Mouse (Mus musculus) brain, embryonic 14.5 days (tissue): Measurements from ENCODE around the gene Fut8. TPM values are rescaled to one million over a fixed set of nuclear protein-coding genes. Genes with fewer than 3 reads are reported as not detected.

Experiments used
- DNase-seq: peaks from one replicate; pipeline ENCODE4 v3.0.0-alpha.2; 2011; ENCODE audit warnings: low read depth
- CTCF ChIP-seq: fragments of 200-500 bp; IDR thresholded peaks from 2 replicates; pipeline ENCODE4 v1.5.1; 2012; ENCODE audit warnings: inconsistent platforms, mild to moderate bottlenecking, moderate library complexity, borderline replicate concordance; ENCODE audit not compliant: insufficient read depth, insufficient read length; ENCODE audit errors: extremely low read depth
- POLR2A ChIP-seq: fragments of 200-500 bp; IDR thresholded peaks from 2 replicates; pipeline ENCODE4 v1.6.1; 2012; ENCODE audit warnings: mild to moderate bottlenecking, inconsistent platforms, borderline replicate concordance; ENCODE audit not compliant: poor library complexity, insufficient read depth, insufficient read length, severe bottlenecking; ENCODE audit errors: extremely low read depth
- polyA plus RNA-seq: library from polyadenylated mRNA; depleted of rRNA; stranded (reverse); fragments of >200 nt; gene quantifications from 2 replicates; pipeline ENCODE4 v1.2.3, GENCODE M21; 2012; rRNA removed

The Fut8 gene
- 11.5 and 29.2 TPM in 2 replicates for polyA plus RNA-seq

DNA sequence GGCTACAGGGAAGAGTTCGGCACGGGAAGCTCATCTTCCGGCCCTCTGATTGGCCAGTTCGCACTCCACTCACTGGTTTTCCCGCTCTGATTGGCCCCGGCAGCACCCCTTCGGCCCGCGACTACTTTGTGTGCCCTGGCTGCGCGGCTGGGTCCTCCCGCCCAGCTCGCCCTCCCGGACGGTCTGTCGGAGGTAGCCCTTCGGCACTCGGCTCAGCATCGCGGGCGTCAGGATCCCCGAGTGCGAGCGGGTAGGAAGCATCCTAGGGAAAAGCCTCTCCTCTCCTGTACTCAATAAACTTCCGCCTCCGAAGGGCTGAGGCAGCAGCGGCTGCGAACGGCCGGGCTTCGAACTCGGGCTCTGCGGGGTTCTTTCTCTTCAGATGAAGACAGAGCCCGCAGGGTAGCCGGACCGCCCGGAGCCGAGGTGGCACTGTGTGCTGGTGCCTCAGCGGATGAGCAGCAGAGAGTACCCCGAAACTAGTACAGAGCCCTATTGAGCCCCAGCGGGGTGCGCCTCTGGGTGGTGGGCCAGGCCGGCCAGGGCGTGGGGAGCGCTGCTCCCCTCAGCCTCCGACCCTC lies at the start of gene Fut8:
Fut8 (plus strand) TSS at position 176 of the 581 bp plus-strand sequence.
- DNase-seq, result peak; percentile 95
- TF ChIP-seq CTCF (no peak), POLR2A (0 out of 2 replicates have a peak, but pooled peaks have one; percentile 9)

DNA sequence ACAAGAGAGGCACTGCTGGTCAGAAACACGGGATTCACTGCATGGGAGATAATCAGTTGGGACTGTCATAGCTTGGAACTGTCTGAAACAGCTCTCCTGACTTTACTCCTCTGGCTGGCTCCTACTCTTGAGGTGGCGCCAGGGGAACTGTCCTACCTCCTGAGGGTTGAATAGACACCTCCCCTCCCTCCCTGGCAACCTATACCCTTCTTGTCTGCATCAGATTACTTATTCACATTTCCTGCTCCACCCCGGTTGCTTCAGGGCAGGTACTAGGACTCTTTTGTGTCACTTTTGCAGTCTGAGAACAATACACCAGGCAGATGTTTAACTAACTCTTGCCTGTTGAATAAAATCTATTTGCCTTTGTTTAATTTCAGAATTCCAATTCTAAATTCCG lies 48.8 kb upstream of the Fut8 start:
- no peak for DNase-seq
- TF ChIP-seq CTCF, result no peak
- TF ChIP-seq POLR2A, result no peak

- no peak for DNase-seq
- TF ChIP-seq POLR2A (no peak), CTCF (no peak)
Observed at GRCm38 (mm10) chr12:77189933-77190446, 47.9 kb upstream of the Fut8 start.

DNA sequence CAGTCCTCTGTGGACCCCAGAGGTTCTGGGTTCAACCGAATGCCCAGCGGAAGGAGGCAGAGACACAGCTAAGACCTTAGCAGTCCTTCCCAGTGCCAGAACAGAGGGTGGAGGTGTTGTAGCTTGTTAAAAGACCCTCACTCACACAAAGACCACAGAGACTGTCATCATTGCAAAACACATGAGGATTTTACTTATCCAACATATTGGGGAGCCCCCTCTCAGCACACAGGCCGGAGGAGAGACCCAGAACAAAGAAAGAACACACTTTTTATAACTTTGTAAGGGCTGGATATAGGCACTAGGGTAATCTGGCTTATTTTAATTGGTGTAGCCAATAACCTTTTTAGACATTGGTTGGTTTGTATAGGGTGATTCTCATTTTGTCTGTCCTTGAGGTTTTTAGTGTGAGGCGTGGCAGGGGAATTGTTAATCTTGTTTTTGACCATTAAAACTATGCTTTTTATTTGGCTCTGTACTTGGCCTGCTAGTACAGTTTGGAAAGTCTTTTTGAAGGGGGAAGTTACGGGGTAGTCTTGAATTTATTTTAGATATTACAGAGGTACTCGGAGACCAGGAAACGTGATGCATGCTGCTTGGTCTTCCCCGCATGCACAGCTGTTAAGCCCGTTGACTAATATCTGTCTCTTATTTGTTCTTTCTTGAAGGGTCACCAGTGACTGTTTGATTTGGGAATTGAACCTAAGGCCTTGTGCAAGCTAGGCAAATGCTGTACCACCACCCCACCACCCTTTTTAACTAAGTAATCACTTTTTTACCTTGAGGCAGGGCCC lies 46.2 kb upstream of the Fut8 start:
- TF ChIP-seq CTCF, result no peak
- DNase-seq, result no peak

DNA sequence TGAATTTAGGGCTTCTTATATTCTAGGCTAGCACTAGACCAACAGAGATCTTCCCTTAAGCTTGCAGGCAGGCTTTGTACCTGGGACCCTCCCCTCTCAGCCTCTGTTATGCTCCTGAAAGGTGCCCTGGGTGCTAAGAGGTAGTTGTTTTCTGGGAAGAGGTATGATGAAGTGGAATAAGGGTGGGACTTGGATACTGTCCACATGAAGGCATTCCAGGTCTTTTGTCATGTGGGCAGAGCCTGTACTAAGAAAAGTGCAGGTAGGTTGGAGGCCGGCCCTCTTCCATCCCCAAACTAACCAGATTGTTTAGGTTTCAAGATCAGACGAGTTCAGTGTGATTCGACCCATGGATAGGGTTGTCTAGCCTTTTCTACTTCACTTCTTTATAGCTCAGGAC lies 45.2 kb upstream of the Fut8 start:
- no peak for TF ChIP-seq CTCF
- TF ChIP-seq POLR2A, result no peak
- DNase-seq, result no peak

DNA sequence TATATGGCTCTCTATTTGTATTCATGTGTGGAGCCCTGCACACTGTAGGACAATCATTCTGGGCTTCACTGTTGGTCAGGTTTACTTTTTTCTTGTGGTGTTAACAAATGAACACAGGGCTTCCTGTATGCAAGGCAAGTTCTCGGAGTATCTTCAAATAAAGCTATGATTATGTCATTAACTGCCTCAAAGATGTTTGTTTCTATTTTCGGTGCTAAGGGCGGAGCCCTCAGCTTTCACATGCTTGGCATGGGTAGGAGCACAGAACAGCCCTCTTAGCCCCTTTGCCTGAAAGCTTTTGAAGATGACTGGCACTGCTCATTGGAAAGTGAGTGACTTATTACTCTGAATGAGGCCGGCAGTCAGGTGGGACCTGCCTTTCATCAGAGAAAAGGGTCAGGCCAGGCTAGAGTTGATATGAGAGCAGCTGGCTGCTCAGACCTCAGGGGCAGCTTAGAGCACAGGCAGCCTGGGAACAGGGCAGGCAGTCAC lies 44.7 kb upstream of the Fut8 start:
- no peak for TF ChIP-seq POLR2A
- no peak for TF ChIP-seq CTCF
- no peak for DNase-seq

- TF ChIP-seq CTCF (no peak), POLR2A (no peak)
Observed at GRCm38 (mm10) chr12:77195044-77195443, 42.9 kb upstream of the Fut8 start.

GRCm38 (mm10) chr12:77196529-77197095 lies 41.3 kb upstream of the Fut8 start:
- DNase-seq, result no peak
- TF ChIP-seq POLR2A (no peak), CTCF (no peak)

More at GRCm38 (mm10) chr12:77195044-77195443, 42.9 kb upstream of the Fut8 start:
- DNase-seq, result no peak

DNA sequence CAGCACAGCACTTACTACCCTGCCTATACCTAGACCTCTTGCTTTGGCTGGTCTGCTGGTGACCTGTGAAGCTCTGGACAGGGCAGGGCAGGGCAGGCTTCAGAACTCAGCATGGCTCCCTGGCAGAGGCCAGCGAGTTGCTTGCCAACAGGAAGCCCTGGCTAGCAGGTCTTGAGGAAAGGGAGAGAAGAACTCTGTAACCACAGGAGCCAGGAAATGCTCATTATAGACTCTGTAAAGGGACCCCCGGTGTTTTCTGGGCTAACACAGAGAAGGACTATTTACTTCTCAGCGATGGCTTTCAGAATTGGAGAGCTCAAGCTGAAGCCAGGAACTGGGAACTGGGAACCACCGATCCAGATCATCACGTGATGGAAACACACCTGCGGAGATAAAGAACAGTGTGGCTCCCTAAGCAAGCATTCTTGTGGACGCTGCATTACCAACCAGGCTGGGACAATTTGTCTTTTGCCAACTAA lies 40.8 kb upstream of the Fut8 start:
- TF ChIP-seq CTCF (no peak), POLR2A (no peak)
- no peak for DNase-seq

DNA sequence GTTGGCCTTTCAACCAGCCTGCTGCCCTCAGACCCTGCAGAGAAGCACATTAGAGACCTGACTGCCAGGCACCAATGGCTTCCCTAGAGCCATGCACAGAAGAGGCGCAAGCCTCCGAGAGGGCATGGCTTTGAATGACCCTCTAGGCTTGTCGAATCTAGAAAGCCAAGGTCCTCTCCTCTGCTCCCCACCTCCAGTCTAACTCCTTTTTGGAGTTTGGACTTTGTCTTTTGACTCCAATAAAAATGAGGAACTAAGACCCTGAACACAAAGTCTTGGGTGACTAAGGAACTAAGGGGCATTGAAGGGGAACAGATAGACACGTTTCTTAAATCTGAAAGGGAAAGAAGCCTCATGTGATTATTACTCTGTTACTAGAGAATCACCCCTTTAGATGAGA lies 39.7 kb upstream of the Fut8 start:
- TF ChIP-seq POLR2A (no peak), CTCF (no peak)
- no peak for DNase-seq

- DNase-seq, result no peak
Observed at GRCm38 (mm10) chr12:77201461-77202143, 36.3 kb upstream of the Fut8 start.

More at GRCm38 (mm10) chr12:77201461-77202143, 36.3 kb upstream of the Fut8 start:
- no peak for TF ChIP-seq POLR2A
- no peak for TF ChIP-seq CTCF
